Mouse (Mus musculus): ENCODE results near the gene Tubb4b. TPM values are rescaled to one million over a fixed set of nuclear protein-coding genes. Genes with fewer than 3 reads are reported as not detected.

Gene Tubb4b
- total and polyA plus RNA-seq, 3 experiments = 183 to 1,037 (median 979) TPM

- no peaks in the 10 kb centered on the region for H3K36me3 ChIP-seq (ENCODE audit: control insufficient read depth in 1 of 2, insufficient read depth in 2 of 2, low read length in 2 of 2)
- no peak for DNase-seq (ENCODE audit: low read depth, low spot score)
- no peak overlapping the region; a peak in 1 of 4 replicates for H3K4me3 ChIP-seq (ENCODE audit: control insufficient read depth in 1 of 2, insufficient read depth in 1 of 2, low read depth in 2 of 2, low read length in 2 of 2)
- no peaks in the 10 kb centered on the region; the same call in 1 of the 2 replicates for H3K79me2 ChIP-seq (ENCODE audit: control insufficient read depth, insufficient read depth, low read length, poor library complexity)
- no peaks in the 10 kb centered on the region for H3K27me3 ChIP-seq (ENCODE audit: control insufficient read depth in 1 of 2, insufficient read depth in 2 of 2, low read length in 2 of 2)
- H3K9ac ChIP-seq (ENCODE audit: control insufficient read depth, low read depth, low read length, poor library complexity, severe bottlenecking) = no peak overlapping the region
- TF ChIP-seq GABPA (IDR thresholded peaks at IDR 0.05; ENCODE audit: low read depth, low read length) (no peak), SIN3A (IDR thresholded peaks at IDR 0.05; ENCODE audit: low read length) (no peak), RCOR1 (IDR thresholded peaks at IDR 0.05; ENCODE audit: low read depth, low read length) (no peak), SMC3 (IDR thresholded peaks at IDR 0.05; ENCODE audit: low read depth, low read length) (no peak), ZC3H11A (IDR thresholded peaks at IDR 0.05; ENCODE audit: low read depth, low read length) (no peak), MYB (IDR thresholded peaks at IDR 0.05; ENCODE audit: low read depth, low read length) (no peak), RAD21 (IDR thresholded peaks at IDR 0.05; ENCODE audit: low read depth, low read length) (no peak), GATA1 (IDR thresholded peaks at IDR 0.05; ENCODE audit: low read depth, low read length) (no peak), KAT2A (conservative IDR thresholded peaks at IDR 0.05; ENCODE audit: low read depth, low read length) (no peak), MAX (IDR thresholded peaks at IDR 0.05; ENCODE audit: low read length) (no peak), CHD2 (IDR thresholded peaks at IDR 0.05; ENCODE audit: low read length) (no peak), MXI1 (IDR thresholded peaks at IDR 0.05; ENCODE audit: low read depth, low read length) (no peak), ZKSCAN1 (IDR thresholded peaks at IDR 0.05; ENCODE audit: low read depth, low read length) (no peak), JUND (IDR thresholded peaks at IDR 0.05; ENCODE audit: low read depth, low read length) (no peak), POLR2AphosphoS5 (IDR thresholded peaks at IDR 0.05; ENCODE audit: borderline replicate concordance, low read depth, low read length) (no peak)
- H3K4me1 ChIP-seq (ENCODE audit: control insufficient read depth in 1 of 2, insufficient read depth in 2 of 2, low read length in 2 of 2) = peaks cover 0 to 12% of the 10 kb centered on the region in 2 experiments; a peak in 3 of 4 replicates
- H3K9me3 ChIP-seq (replicated peaks; ENCODE audit: insufficient read depth, low read length) = no peaks in the 10 kb centered on the region
- no peak overlapping the region for H3K27ac ChIP-seq (ENCODE audit: control insufficient read depth, low read depth, low read length)
Observed at GRCm38 (mm10) chr2:25243342-25243741, 18.8 kb upstream of the Tubb4b start.

- peak within 1 kb of the TSS; percentile 79 for H3K9ac ChIP-seq (ENCODE audit: control insufficient read depth, low read depth, low read length, poor library complexity, severe bottlenecking)
- no peak for TF ChIP-seq GATA1 (IDR thresholded peaks at IDR 0.05; ENCODE audit: low read depth, low read length)
- H3K4me3 ChIP-seq (ENCODE audit: control insufficient read depth in 1 of 2, insufficient read depth in 1 of 2, low read depth in 2 of 2, low read length in 2 of 2) = peak within 1 kb of the TSS; percentile 57 to 69
Observed at GRCm38 (mm10) chr2:25242101-25242506, 17.6 kb upstream of the Tubb4b start, which contains the start of the genes Rnf208 and Cysrt1. Rnf208 (plus strand) TSS chr2:25242255. Cysrt1 (minus strand) TSS chr2:25242452.

GRCm38 (mm10) chr2:25241438-25241775, 16.9 kb upstream of the Tubb4b start:
- H3K9me3 ChIP-seq (replicated peaks; ENCODE audit: insufficient read depth, low read length) = no peaks in the 10 kb centered on the region
- DNase-seq (ENCODE audit: low read depth, low spot score) = no peak
- H3K27me3 ChIP-seq (ENCODE audit: control insufficient read depth in 1 of 2, insufficient read depth in 2 of 2, low read length in 2 of 2) = no peaks in the 10 kb centered on the region
- H3K27ac ChIP-seq (ENCODE audit: control insufficient read depth, low read depth, low read length) = peak overlapping the region; percentile 56
- peak overlapping the region; percentile 79 for H3K9ac ChIP-seq (ENCODE audit: control insufficient read depth, low read depth, low read length, poor library complexity, severe bottlenecking)
- no peaks in the 10 kb centered on the region for H3K36me3 ChIP-seq (ENCODE audit: control insufficient read depth in 1 of 2, insufficient read depth in 2 of 2, low read length in 2 of 2)
- peaks cover 0 to 17% of the 10 kb centered on the region in 2 experiments; a peak in 3 of 4 replicates for H3K4me1 ChIP-seq (ENCODE audit: control insufficient read depth in 1 of 2, insufficient read depth in 2 of 2, low read length in 2 of 2)
- H3K4me3 ChIP-seq (ENCODE audit: control insufficient read depth in 1 of 2, insufficient read depth in 1 of 2, low read depth in 2 of 2, low read length in 2 of 2) = peak overlapping the region; percentile 57 to 64
- no peaks in the 10 kb centered on the region; the same call in 1 of the 2 replicates for H3K79me2 ChIP-seq (ENCODE audit: control insufficient read depth, insufficient read depth, low read length, poor library complexity)
- TF ChIP-seq ELF1 (IDR thresholded peaks at IDR 0.05; ENCODE audit: low read depth, low read length) (no peak), POLR2AphosphoS2 (IDR thresholded peaks at IDR 0.05; ENCODE audit: low read length) (no peak), USF1 (IDR thresholded peaks at IDR 0.05; ENCODE audit: low read depth, low read length) (0 out of 2 replicates have a peak, but pooled peaks have one; percentile 10), ZNF384 (IDR thresholded peaks at IDR 0.05; ENCODE audit: low read depth, low read length) (no peak), CHD1 (IDR thresholded peaks at IDR 0.05; ENCODE audit: low read depth, low read length) (no peak), MAZ (IDR thresholded peaks at IDR 0.05; ENCODE audit: low read depth, low read length) (no peak), NRF1 (IDR thresholded peaks at IDR 0.05; ENCODE audit: insufficient read depth, low read depth, low read length, poor library complexity, severe bottlenecking) (no peak), JUND (IDR thresholded peaks at IDR 0.05; ENCODE audit: low read depth, low read length) (no peak), E2F4 (IDR thresholded peaks at IDR 0.05; ENCODE audit: borderline replicate concordance, low read depth, low read length) (no peak), ZMIZ1 (IDR thresholded peaks at IDR 0.05; ENCODE audit: low read depth, low read length) (no peak), EP300 (IDR thresholded peaks at IDR 0.05; ENCODE audit: low read depth in 1 of 2, low read length in 2 of 2) (no peak), ZKSCAN1 (IDR thresholded peaks at IDR 0.05; ENCODE audit: low read depth, low read length) (no peak), BHLHE40 (IDR thresholded peaks at IDR 0.05; ENCODE audit: borderline replicate concordance, low read depth, low read length) (peak; percentile 61; the same call in 1 of the 2 replicates), MYC (IDR thresholded peaks at IDR 0.05; ENCODE audit: low read depth, low read length) (peak; percentile 57; the same call in 1 of the 2 replicates)

More at GRCm38 (mm10) chr2:25242101-25242506, 17.6 kb upstream of the Tubb4b start, which contains the start of the genes Rnf208 and Cysrt1:
- DNase-seq (ENCODE audit: low read depth, low spot score) = no peak
- Histone ChIP-seq H3K27ac (ENCODE audit: control insufficient read depth, low read depth, low read length) (peak within 1 kb of the TSS; percentile 56), H3K79me2 (ENCODE audit: control insufficient read depth, insufficient read depth, low read length, poor library complexity) (no peaks in the 10 kb centered on the region; the same call in 1 of the 2 replicates), H3K36me3 (ENCODE audit: control insufficient read depth in 1 of 2, insufficient read depth in 2 of 2, low read length in 2 of 2) (no peaks in the 10 kb centered on the region), H3K27me3 (ENCODE audit: control insufficient read depth in 1 of 2, insufficient read depth in 2 of 2, low read length in 2 of 2) (no peaks in the 10 kb centered on the region), H3K4me1 (ENCODE audit: control insufficient read depth in 1 of 2, insufficient read depth in 2 of 2, low read length in 2 of 2) (peaks cover 0 to 12% of the 10 kb centered on the region in 2 experiments; a peak in 3 of 4 replicates), H3K9me3 (replicated peaks; ENCODE audit: insufficient read depth, low read length) (no peaks in the 10 kb centered on the region)
